Mouse (Mus musculus) mammary gland, adult 2 months (tissue): ENCODE data around the gene Cd163. TPM values are rescaled to one million over a fixed set of nuclear protein-coding genes. Genes with fewer than 3 reads are reported as not detected.

Source experiments
- polyA plus RNA-seq: library from polyadenylated mRNA; depleted of rRNA; stranded (reverse); fragments of >200 nt; gene quantifications from 2 replicates; pipeline ENCODE4 v1.2.3, GENCODE M21; 2012; ENCODE audit warnings: low replicate concordance; rRNA removed

Cd163 gene
- polyA plus RNA-seq: 2.6 and 6.1 TPM in 2 replicates

DNA sequence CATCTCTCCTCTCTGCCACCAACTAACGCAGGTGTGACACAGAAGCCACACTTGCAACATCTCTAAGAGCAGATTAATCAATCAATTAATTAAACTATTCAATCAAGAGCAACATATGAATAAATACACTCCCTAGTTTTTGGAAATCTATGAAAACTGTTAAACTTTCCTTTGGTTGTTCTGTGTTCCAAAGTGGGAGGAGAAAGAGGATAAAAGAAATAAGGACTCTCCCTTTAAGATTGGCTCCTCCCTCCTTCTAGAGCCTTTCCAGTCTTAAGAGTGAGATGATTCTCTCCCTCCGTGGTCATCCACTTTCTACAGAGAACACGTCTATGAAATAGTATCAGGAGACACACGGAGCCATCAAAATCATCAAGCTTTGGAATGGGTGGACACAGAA lies at the start of gene Cd163:
Cd163 (plus strand) TSS at position 301 of the 400 bp plus-strand sequence.

Other genes starting within 250 kb of the Cd163 start
- not detected in 2 replicates for gene Vmn2r27, start 72.8 kb upstream of the Cd163 start, polyA plus RNA-seq
- 46.5 and 54.1 TPM in 2 replicates for gene Pex5, start 110.4 kb downstream of the Cd163 start, polyA plus RNA-seq
- 46.9 and 56.5 TPM in 2 replicates for gene Clstn3, start 160.1 kb downstream of the Cd163 start, polyA plus RNA-seq
- gene C1rl, start 188.5 kb downstream of the Cd163 start, polyA plus RNA-seq: 6.1 and 7.9 TPM in 2 replicates
- 67.2 and 93.0 TPM in 2 replicates for gene C1ra, start 207.7 kb downstream of the Cd163 start, polyA plus RNA-seq
- gene C1s1, start 237.7 kb downstream of the Cd163 start, polyA plus RNA-seq: 115 and 294 TPM in 2 replicates